Mouse (Mus musculus): ENCODE data around the gene Nedd8.

Nedd8 gene

GRCm38 (mm10) chr14:55671833-55672740, at the start of gene Nedd8, which contains the start of gene Gmpr2:
Nedd8 (minus strand) TSS chr14:55672124.
Gmpr2 (plus strand) TSS chr14:55671941.
- DNase-seq (ENCODE audit: low spot score in 2 of 2): peak; percentile 95

DNA sequence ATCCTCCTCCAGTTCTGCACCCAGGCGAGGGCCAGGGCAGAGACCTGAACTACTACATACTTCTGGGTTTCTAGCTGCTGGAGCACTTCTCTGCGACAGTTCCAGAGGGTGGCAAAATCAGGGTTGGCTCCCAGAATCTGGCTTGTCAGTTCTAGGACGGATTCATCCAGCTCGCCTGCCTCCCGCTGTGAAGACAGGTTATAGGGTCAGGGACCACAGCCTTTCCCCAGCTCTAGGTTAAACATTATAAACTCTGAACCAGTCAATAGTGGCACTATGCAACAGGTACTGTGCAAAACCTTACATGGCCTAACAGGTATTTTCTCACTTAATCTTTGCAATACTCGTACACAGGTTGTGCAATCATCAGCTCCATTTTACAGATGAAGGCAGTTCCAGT, 49.2 kb upstream of the Nedd8 start:
- DNase-seq (ENCODE audit: low spot score in 2 of 2): no peak

- DNase-seq (ENCODE audit: low spot score in 2 of 2): no peak
Observed at GRCm38 (mm10) chr14:55720666-55721065, 48.7 kb upstream of the Nedd8 start.

DNA sequence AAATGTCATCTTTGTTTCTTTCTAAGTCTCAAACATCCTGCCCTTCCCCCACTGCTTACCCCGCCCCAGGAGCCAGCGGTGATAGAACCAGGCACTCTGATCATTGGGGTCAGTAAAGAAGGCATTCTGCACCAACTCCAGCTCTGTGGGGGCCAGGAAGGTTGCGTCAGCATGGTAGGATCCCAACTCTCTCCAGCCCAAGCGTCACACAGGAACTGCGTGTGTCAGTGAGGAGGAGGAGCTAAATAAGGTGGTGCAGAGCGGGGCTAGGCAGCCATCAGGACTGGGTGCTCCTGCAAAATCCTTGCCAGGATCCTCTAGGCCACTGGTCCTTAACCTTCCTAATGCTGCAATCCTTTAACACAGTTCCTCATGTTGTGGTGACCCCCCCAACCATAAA, 47.8 kb upstream of the Nedd8 start:
- no peak for DNase-seq (ENCODE audit: low spot score in 2 of 2)

DNA sequence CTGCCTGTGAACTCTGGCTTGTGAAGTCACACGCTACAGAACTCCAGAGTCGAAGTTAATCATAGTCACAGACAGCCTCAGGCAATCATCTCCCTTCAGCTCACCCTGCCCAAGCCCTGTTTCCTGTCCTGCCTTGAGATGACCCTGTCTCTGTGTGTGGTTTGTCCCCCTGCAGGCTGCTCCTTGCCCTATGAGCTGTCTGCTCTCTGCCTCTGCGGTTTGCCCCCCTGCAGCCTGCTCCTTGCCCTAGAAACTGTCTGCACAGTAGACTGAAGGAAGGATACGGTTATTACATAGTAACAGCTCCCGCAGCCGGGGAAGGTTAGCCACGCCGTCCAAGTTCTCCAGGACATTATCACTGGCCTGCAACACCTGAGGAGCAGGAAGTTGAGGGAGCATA, 45.0 kb upstream of the Nedd8 start:
- no peak for DNase-seq (ENCODE audit: low spot score in 2 of 2)

GRCm38 (mm10) chr14:55716271-55716670, 44.3 kb upstream of the Nedd8 start:
- no peak for DNase-seq (ENCODE audit: low spot score in 2 of 2)

DNA sequence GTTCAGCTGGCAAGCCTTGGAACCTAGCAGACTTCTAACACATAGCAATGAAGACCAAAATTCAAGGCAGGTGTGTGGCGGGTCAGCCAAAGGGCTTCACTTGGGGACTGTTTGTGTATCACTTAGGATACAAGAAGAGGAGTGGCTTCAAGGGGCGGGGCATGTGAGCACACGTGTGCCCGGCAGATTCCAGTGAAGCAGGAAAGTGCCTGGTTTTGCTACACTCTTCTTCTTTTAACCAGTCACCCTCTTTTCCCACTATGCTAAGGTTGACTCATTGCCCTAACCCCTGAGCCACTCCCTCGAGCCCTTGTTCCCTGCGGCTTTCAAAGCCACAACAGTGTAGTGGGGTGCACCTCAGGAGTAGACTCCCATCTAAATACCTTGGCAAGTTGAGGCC, 43.0 kb upstream of the Nedd8 start:
- DNase-seq (ENCODE audit: low spot score in 2 of 2): no peak

DNA sequence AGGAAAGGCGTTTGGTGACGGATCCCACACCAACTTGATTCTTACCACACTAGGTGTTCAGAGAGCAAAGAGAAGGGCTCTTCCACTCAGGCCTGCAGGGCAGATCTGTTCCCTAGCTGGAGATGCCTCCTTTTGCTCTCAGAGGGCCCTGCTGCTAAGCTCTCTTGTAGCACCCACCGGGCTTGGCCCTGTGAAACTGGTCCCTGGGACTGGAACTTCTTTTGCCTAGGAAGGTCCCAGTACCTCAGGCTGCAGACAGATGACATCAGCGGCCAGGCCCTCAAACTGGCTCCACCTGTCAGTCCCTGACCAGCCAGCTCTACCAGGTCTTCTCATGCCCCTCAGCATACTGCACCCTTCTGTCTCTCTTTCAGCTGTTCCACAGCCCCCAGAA, 41.8 kb upstream of the Nedd8 start, which contains the start of gene Tgm1:
Tgm1 (minus strand) TSS at position 198 of the 394 bp plus-strand sequence.
- DNase-seq (ENCODE audit: low spot score in 2 of 2): no peak

GRCm38 (mm10) chr14:55713007-55713728, 41.2 kb upstream of the Nedd8 start:
- DNase-seq (ENCODE audit: low spot score in 2 of 2): peak in 1 of 2 experiments; percentile 34

DNA sequence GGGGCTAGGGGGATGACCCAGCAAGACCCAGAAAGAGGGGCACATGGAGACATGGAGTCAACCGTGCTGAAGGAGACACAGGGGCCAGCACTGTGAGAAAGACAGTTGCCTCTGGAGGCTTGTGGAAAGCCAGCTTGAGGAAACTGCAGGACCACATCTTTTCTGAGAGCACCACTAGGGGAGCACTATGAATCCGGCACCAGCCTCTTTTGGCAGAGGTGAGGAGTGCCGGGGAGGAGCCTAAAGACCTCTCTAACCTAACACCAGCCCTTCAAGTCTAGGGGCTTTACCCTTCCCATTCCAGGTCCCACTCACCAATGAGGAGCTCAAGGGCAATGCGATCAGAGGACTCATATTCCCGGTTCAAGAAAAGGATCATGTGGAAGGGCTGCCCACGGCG, 39.9 kb upstream of the Nedd8 start:
- no peak for DNase-seq (ENCODE audit: low spot score in 2 of 2)

DNA sequence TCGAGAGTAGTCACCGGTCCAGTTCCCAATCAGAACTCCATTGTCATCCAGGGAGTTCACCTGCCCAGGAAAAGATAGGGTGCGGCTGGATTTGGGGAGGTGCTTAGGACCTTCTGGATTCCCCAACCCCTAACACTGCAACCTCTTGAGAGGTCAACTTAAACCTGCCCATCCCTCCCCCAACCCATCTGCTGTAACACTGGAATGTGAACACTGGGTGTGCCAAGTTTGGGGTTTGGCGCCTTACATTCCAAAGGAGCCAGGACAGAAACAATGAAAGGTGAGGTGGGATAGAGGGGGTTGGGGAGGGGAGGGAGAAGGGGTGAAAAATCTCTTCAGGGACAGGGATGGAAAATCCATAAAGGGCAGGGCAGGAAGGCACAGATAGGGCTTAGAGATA, 37.6 kb upstream of the Nedd8 start:
- DNase-seq (ENCODE audit: low spot score in 2 of 2): no peak

DNA sequence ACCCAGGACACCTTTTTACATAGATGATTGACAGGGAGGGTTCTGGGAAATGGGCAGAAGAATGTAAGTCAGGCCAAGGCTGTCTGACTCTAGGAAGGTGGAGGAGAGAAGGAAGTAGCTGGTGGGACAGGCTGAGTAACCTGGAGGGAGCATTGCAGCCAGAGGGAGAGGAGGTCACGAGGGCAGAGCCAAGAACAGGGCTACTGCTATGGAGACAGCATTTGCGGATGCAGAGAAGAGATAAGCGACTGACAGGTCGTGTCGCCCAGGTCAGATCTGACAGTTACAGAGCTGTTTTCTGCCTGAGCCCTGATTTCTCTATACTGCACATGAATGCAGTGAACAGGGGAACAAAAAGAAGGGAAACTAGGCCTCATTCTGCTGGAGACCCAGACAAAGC, 35.5 kb upstream of the Nedd8 start:
- no peak for DNase-seq (ENCODE audit: low spot score in 2 of 2)

- no peak for DNase-seq (ENCODE audit: low spot score in 2 of 2)
Observed at GRCm38 (mm10) chr14:55706051-55706600, 34.2 kb upstream of the Nedd8 start.

- no peak for DNase-seq (ENCODE audit: low spot score in 2 of 2)
Observed at GRCm38 (mm10) chr14:55702761-55703160, 30.8 kb upstream of the Nedd8 start.

GRCm38 (mm10) chr14:55701131-55701530, 29.2 kb upstream of the Nedd8 start:
- no peak for DNase-seq (ENCODE audit: low spot score in 2 of 2)

GRCm38 (mm10) chr14:55697226-55697625, 25.3 kb upstream of the Nedd8 start:
- peak; percentile 22 to 23 for DNase-seq (ENCODE audit: low spot score in 2 of 2)

- DNase-seq (ENCODE audit: low spot score in 2 of 2): no peak
Observed at GRCm38 (mm10) chr14:55689433-55689832, 17.5 kb upstream of the Nedd8 start.

DNA sequence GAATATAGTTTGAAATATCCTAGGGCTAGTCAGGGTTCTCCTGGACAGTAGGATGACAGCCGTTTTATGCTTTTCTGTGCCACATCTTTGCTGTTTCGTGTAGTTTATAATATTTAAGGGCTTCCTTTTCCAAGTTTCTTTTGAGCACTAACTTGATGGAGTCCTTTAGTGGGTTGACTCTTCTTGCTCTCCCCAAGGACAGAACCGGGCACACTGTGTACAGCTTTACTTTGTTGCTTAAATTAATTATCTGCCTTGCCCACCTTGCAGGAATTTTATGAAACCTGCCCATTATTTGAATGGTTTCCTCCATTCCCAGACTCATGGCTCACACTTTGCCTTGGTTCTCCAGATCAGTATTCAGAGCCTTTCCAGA, 10.2 kb upstream of the Nedd8 start:
- DNase-seq (ENCODE audit: low spot score in 2 of 2): no peak

DNA sequence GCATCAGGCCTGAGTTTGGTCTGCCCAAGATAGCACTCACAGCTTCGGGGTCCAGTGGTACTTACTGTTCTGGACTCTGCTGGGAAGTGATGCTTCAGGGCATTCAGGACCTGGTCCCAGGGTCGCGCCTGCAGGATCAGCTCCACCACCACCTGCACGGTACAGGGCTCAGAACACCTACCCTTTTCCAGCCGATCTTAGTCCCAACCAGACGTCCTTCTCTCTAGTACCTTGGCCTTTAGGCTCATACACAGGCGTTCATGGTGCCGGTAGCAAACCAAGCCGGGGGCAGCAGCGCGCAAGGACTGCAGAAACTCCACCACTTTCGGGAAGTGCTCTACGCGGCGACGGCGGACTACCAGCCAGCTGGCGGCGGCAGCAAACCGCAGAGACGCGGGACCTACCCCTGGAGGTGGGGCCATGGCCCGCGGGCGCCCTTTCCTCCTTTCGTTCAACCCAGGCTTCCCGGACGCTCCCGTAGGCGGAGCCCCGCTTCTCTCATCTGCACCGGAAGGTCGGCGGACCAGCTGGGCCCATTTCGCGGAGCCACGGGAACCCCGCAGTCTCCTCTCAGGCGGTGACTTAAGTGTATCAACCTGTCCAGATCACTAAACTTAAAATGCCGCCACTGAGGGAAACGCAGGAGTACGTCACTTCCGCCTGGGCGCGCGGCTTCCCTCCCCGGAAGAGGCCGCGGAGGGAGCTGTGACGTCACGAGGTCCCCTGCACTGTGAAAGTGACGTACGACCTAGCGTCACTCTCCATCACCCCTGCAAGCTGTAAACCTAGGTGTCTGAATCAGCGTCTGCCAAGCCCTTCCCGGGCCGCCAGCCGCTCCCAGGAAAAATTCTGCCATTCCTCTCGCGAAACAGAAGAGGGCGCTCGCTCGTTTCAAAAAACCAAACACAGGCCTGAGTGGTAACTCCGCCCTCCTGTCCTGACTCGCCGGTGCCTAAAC, 9.5 kb upstream of the Nedd8 start, which contains the start of gene Tinf2:
Tinf2 (minus strand) TSS at position 661 of the 958 bp plus-strand sequence.
- peak; percentile 91 to 92 for DNase-seq (ENCODE audit: low spot score in 2 of 2)

DNA sequence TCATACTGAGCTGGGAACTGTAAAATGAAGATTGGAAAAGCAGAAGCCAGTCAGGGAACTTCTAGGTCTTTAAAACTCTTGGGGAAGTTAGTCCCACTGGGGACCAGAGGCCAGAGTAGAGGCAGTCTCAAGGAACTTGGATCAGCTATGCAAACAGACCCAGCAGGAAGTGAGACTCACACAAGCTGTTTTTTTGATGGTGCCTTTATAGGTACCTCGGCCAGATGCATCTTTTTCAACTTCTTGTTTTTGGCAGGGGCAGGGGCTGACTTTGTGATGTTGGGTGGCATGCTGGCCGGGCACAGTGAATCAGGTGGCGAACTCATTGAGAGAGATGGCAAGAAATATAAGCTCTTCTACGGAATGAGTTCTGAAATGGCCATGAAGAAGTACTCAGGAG, 5.7 kb upstream of the Nedd8 start:
- peak; percentile 47 to 48 for DNase-seq (ENCODE audit: low spot score in 2 of 2)

DNA sequence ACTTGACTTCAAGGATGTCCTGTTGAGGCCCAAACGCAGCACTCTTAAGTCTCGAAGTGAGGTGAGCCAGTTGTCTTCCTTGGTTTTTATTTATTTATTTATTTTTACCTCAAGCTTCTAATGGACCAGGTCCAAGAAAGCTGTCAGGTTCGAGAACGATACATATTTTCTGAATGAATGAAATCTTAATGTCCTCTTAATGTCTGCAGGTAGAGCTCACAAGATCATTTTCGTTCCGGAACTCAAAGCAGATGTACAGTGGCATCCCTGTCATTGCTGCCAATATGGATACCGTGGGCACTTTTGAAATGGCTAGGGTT, 777 bp upstream of the Nedd8 start:
- no peak for DNase-seq (ENCODE audit: low spot score in 2 of 2)

DNA sequence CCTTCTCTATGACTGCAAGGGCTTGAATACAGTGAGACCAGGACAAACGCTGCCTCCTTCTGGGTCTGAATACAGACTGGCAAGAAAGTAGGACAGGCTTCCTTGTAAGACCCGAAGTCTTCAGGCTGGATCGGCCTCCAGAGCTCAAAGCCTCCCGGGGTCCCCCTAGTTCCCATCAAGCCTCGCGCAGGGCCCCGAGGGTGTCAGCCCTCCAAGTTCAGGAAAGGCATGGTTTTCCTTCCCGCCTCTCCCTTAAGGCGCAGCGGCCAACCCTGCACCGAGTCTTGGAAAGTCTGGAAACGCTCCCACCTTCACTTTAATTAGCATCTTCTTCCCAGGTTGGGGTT, 465 bp downstream of the Nedd8 start:
- DNase-seq (ENCODE audit: low spot score in 2 of 2): no peak
